Mouse (Mus musculus) limb, embryonic 11.5 days (tissue): Measurements from ENCODE around the gene Klhl1. TPM values are rescaled to one million over a fixed set of nuclear protein-coding genes. Genes with fewer than 3 reads are reported as not detected.

Experiments used
- ATAC-seq: fragments of 200-750 bp; cut with Nextera tagmentation; 2 replicates; pipeline ENCODE4 v1.8.0; 2017; ENCODE audit warnings: low read depth; ENCODE audit not compliant: insufficient number of reproducible peaks, low FRiP score, low TSS enrichment
- DNase-seq: peaks from one replicate; pipeline ENCODE4 v3.0.0-alpha.2; 2015; ENCODE audit warnings: low spot score
- H3K27ac ChIP-seq: fragments of 300-500 bp; sonication (generic); replicated peaks from 2 replicates; pipeline ENCODE4 v1.5.1; 2014; ENCODE audit warnings: low read depth, mild to moderate bottlenecking, low read length
- H3K27me3 ChIP-seq: fragments of 300-500 bp; sonication (generic); 2 replicates; pipeline ENCODE4 v1.6.1; 2014; ENCODE audit warnings: mild to moderate bottlenecking, low read length, mixed read lengths; ENCODE audit not compliant: control insufficient read depth, insufficient read depth
- H3K36me3 ChIP-seq: fragments of 300-500 bp; sonication (generic); 2 replicates; pipeline ENCODE4 v1.6.1; 2014; ENCODE audit warnings: mild to moderate bottlenecking, low read length, moderate library complexity, mixed read lengths; ENCODE audit not compliant: control insufficient read depth, insufficient read depth
- H3K4me1 ChIP-seq: fragments of 300-500 bp; sonication (generic); 2 replicates; pipeline ENCODE4 v1.6.1; 2014; ENCODE audit warnings: low read length, mixed read lengths; ENCODE audit not compliant: control insufficient read depth, insufficient read depth
- H3K4me2 ChIP-seq: fragments of 300-500 bp; sonication (generic); 2 replicates; pipeline ENCODE4 v1.6.1; 2014; ENCODE audit warnings: low read depth, mild to moderate bottlenecking, moderate library complexity; ENCODE audit not compliant: severe bottlenecking
- H3K4me3 ChIP-seq: fragments of 300-500 bp; sonication (generic); 2 replicates; pipeline ENCODE4 v1.5.1; 2014; ENCODE audit warnings: low read depth, low read length
- H3K9ac ChIP-seq: fragments of 300-500 bp; sonication (generic); 2 replicates; pipeline ENCODE4 v1.6.1; 2014; ENCODE audit warnings: mild to moderate bottlenecking, low read length
- H3K9me3 ChIP-seq: fragments of 300-500 bp; sonication (generic); 2 replicates; pipeline ENCODE4 v1.6.1; 2016; ENCODE audit warnings: low read length; ENCODE audit not compliant: control insufficient read depth
- WGBS: fragments of 180-500 bp; shearing (Covaris S2); extraction: QIAGEN DNeasy Blood & Tissue Kit; methylation state at CpG from one replicate; pipeline ENCODE4 v1.1.7; 2014; 5-methylcytosine and 5-hydroxymethylcytosine counted together
- polyA plus RNA-seq: library from polyadenylated mRNA; unstranded; fragments of >200 nt; fragmentation: Nextera tagmentation; extraction: Ambion mirVana; gene quantifications from 2 replicates; pipeline ENCODE4 v1.2.1, GENCODE M21; 2014

Gene Klhl1
- polyA plus RNA-seq, 1 experiment from 2014 or later = not detected

- 92% methylated on average over 2 of the region's 2 CpGs for WGBS
- ATAC-seq (no peak), DNase-seq (no peak)
- no peaks in the 10 kb centered on the region for H3K4me1 ChIP-seq
- H3K4me2 ChIP-seq = no peak overlapping the region
- H3K27ac ChIP-seq = no peak overlapping the region
- no peaks in the 10 kb centered on the region for H3K27me3 ChIP-seq
- H3K4me3 ChIP-seq = no peak overlapping the region
- H3K9ac ChIP-seq = no peak overlapping the region
- no peaks in the 10 kb centered on the region for H3K36me3 ChIP-seq
- no peaks in the 10 kb centered on the region for H3K9me3 ChIP-seq
Observed at GRCm38 (mm10) chr14:96140246-96140645, 378.7 kb downstream of the Klhl1 start.

GRCm38 (mm10) chr14:96107396-96107795 is 411.5 kb downstream of the Klhl1 start:
- Histone ChIP-seq H3K4me2 (no peak overlapping the region), H3K4me3 (no peak overlapping the region), H3K36me3 (no peaks in the 10 kb centered on the region), H3K27me3 (no peaks in the 10 kb centered on the region), H3K27ac (no peak overlapping the region), H3K9ac (no peak overlapping the region), H3K9me3 (no peaks in the 10 kb centered on the region), H3K4me1 (no peaks in the 10 kb centered on the region)
- DNase-seq (no peak), ATAC-seq (no peak)
- 85% methylated on average over 7 of the region's 7 CpGs for WGBS

- Histone ChIP-seq H3K4me3 (no peak overlapping the region), H3K4me1 (no peaks in the 10 kb centered on the region), H3K27me3 (no peaks in the 10 kb centered on the region), H3K27ac (no peak overlapping the region), H3K36me3 (no peaks in the 10 kb centered on the region), H3K9me3 (no peaks in the 10 kb centered on the region), H3K9ac (no peak overlapping the region), H3K4me2 (no peak overlapping the region)
- ATAC-seq (no peak), DNase-seq (no peak)
- WGBS = 67% methylated on average over 6 of the region's 6 CpGs
Observed at GRCm38 (mm10) chr14:96081681-96082207, 437.2 kb downstream of the Klhl1 start.

GRCm38 (mm10) chr14:96065884-96066283 is 453.0 kb downstream of the Klhl1 start:
- no peaks in the 10 kb centered on the region for H3K9me3 ChIP-seq
- H3K36me3 ChIP-seq = no peaks in the 10 kb centered on the region
- no peaks in the 10 kb centered on the region for H3K4me1 ChIP-seq
- ATAC-seq (no peak), DNase-seq (no peak)
- H3K9ac ChIP-seq = no peak overlapping the region
- H3K4me2 ChIP-seq = no peak overlapping the region
- H3K27me3 ChIP-seq = no peaks in the 10 kb centered on the region
- H3K4me3 ChIP-seq = no peak overlapping the region
- no peak overlapping the region for H3K27ac ChIP-seq
- 80% methylated on average over 3 of the region's 3 CpGs for WGBS
